Mouse (Mus musculus) midbrain, embryonic 10.5 days (tissue): Measurements from ENCODE around the gene Plekhf1. TPM values are rescaled to one million over a fixed set of nuclear protein-coding genes. Genes with fewer than 3 reads are reported as not detected.

Experiments used
- DNase-seq: peaks from one replicate; pipeline ENCODE4 v3.0.0-alpha.2; 2017; ENCODE audit warnings: low spot score
- H3K27ac ChIP-seq: fragments of 300-500 bp; sonication (generic); replicated peaks from 2 replicates; pipeline ENCODE4 v1.5.1; 2016; ENCODE audit warnings: mild to moderate bottlenecking
- H3K27me3 ChIP-seq: fragments of 300-500 bp; sonication (generic); 2 replicates; pipeline ENCODE4 v1.6.1; 2016; ENCODE audit warnings: low read depth, mild to moderate bottlenecking; ENCODE audit not compliant: poor library complexity, severe bottlenecking
- H3K36me3 ChIP-seq: fragments of 300-500 bp; sonication (generic); 2 replicates; pipeline ENCODE4 v1.6.1; 2016; ENCODE audit warnings: mild to moderate bottlenecking, moderate library complexity
- H3K4me1 ChIP-seq: fragments of 300-500 bp; sonication (generic); 2 replicates; pipeline ENCODE4 v1.6.1; 2016
- H3K4me3 ChIP-seq: fragments of 300-500 bp; sonication (generic); 2 replicates; pipeline ENCODE4 v1.5.1; 2016; ENCODE audit warnings: mild to moderate bottlenecking, moderate library complexity
- H3K9me3 ChIP-seq: fragments of 300-500 bp; sonication (generic); replicated peaks from 2 replicates; pipeline ENCODE4 v1.6.1; 2016; ENCODE audit warnings: mild to moderate bottlenecking
- WGBS: fragments of 180-500 bp; shearing (Covaris S2); methylation state at CpG from one replicate; pipeline ENCODE4 v1.1.7; 2016; 5-methylcytosine and 5-hydroxymethylcytosine counted together
- polyA plus RNA-seq: library from polyadenylated mRNA; unstranded; fragments of >200 nt; fragmentation: Nextera tagmentation; extraction: Ambion mirVana; gene quantifications from 2 replicates; pipeline ENCODE4 v1.2.1, GENCODE M21; 2016

The Plekhf1 gene
- polyA plus RNA-seq, 1 experiment from 2014 or later = 2.6 TPM

DNA sequence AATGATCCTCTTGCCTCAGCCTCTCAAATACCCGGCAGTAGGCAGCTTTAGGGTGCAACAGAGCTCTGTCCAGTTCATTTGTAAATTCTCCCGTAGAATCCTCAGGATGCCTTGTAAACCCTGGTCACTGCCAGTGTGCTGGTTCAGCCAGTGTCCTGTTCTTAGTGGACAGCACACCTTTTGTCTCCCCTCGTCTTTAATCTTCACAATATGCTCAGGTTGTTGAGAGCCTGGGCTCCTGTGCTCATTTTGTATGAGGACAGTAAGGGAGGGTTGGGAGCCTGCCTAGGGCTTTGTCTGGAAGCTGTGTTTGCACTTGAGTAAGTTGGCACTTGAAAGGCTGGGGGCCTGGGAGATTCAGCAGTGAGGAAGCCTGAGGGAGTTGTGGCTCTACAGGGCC, 47.9 kb downstream of the Plekhf1 start:
- Histone ChIP-seq H3K4me3 (no peak overlapping the region), H3K27me3 (peaks cover 6% of the 10 kb centered on the region; the same call in 1 of the 2 replicates), H3K36me3 (no peaks in the 10 kb centered on the region), H3K27ac (no peak overlapping the region), H3K4me1 (peaks cover 25% of the 10 kb centered on the region), H3K9me3 (0 out of 2 replicates have a peak, but pooled peaks cover 2% of the 10 kb centered on the region)
- WGBS = 77% methylated on average over 3 of the region's 3 CpGs
- no peak for DNase-seq

DNA sequence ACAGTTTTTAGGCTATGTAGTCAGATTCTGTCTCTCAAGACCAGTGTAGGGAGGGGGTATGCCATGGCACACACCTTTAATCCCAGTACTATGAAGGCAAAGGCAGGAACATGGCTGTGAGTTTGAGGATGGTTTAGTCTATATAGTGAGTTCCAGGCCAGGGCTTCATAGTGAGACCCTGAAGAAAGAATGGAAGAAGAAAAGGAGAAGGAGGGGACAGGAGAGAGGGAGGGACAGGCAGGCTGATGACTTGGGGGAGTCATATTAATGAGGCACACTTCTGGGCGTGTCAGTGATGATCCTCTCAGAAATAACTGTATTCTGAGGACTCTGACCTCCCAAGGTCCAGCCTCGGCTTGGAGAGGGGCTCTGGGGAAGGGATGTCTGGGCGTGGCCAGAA, 51.8 kb downstream of the Plekhf1 start:
- H3K27ac ChIP-seq = no peak overlapping the region
- no peak for DNase-seq
- H3K9me3 ChIP-seq = 0 out of 2 replicates have a peak, but pooled peaks cover 2% of the 10 kb centered on the region
- H3K4me3 ChIP-seq = no peak overlapping the region
- peaks cover 20% of the 10 kb centered on the region for H3K4me1 ChIP-seq
- 81% methylated on average over 3 of the region's 3 CpGs for WGBS
- H3K36me3 ChIP-seq = no peaks in the 10 kb centered on the region
- peaks cover 16% of the 10 kb centered on the region for H3K27me3 ChIP-seq

DNA sequence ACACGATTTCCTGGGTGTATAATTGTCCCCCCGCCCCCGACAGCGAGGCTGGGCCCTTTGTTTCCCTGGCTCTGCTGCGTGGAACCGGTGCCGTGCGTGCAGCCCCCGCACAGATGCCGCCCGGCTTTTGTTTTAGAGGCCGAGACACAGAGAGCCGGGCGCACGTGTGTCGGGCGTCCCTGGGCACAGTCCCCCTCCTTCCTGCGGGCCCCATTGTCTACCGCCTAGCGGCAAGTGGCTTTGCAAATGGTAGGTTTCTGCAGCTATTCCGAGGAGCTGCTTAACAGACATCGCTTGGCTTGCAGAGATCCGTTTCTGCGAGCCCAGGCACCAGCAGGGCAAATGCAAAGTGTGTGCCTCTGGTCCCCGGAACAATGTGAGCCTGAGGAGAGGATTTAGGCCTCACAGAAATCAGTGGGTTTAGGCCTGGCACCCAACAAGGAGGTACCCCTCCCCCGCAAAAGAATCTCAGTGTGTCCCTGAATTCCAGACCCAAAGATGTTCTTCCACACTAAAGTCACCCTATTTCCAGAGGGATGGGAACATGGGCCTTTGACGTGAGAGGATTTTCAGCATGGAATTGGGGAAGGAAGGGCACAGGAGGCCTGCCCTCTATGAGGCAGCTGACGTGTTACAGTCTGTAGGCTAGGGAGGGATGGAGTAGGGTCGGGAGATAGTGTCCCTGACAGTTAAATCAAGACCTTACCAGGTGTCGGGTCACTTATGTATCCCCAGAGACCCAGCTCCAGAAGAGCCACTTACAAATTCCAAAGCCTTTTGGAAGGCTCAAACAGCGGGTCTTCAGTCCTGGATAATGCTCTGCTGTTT, 53.3 kb downstream of the Plekhf1 start:
- H3K27ac ChIP-seq = peak overlapping the region; percentile 91
- peaks cover 20% of the 10 kb centered on the region for H3K4me1 ChIP-seq
- H3K9me3 ChIP-seq = 0 out of 2 replicates have a peak, but pooled peaks cover 2% of the 10 kb centered on the region
- DNase-seq = peak; percentile 73
- H3K27me3 ChIP-seq = peaks cover 16% of the 10 kb centered on the region
- WGBS = 9% methylated on average over 31 of the region's 31 CpGs
- H3K36me3 ChIP-seq = no peaks in the 10 kb centered on the region
- H3K4me3 ChIP-seq = peak overlapping the region; percentile 46

DNA sequence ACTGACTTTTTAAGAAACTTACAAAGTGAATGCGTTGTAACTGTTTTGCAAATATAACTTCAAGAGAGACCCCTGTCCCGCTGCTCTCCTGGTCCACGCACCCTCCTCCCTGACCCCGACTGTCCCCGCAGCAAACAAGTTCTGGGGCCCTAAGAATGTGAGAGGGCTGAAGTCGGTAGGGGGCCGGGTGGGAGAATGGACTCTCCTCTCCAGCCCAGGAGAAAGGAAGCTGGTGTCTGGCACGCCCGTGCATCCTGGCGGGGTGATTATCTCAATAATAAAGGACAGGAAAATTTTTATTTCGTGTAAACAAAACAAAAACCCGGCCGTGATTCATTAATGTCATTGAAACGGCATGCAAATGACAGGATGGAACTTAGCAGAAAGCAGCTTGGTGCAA, 53.9 kb downstream of the Plekhf1 start:
- peak overlapping the region; percentile 46 for H3K4me3 ChIP-seq
- H3K4me1 ChIP-seq = peaks cover 20% of the 10 kb centered on the region
- H3K27ac ChIP-seq = peak overlapping the region; percentile 91
- 0 out of 2 replicates have a peak, but pooled peaks cover 2% of the 10 kb centered on the region for H3K9me3 ChIP-seq
- no peaks in the 10 kb centered on the region for H3K36me3 ChIP-seq
- peaks cover 16% of the 10 kb centered on the region for H3K27me3 ChIP-seq
- DNase-seq = no peak
- 14% methylated on average over 14 of the region's 14 CpGs for WGBS

- peaks cover 6% of the 10 kb centered on the region for H3K4me1 ChIP-seq
- H3K27ac ChIP-seq = no peak overlapping the region
- DNase-seq = peak; percentile 50
- no peak overlapping the region for H3K4me3 ChIP-seq
- 0 out of 2 replicates have a peak, but pooled peaks cover 4% of the 10 kb centered on the region for H3K9me3 ChIP-seq
- no peaks in the 10 kb centered on the region for H3K27me3 ChIP-seq
- H3K36me3 ChIP-seq = no peaks in the 10 kb centered on the region
- WGBS = 25% methylated on average over 11 of the region's 11 CpGs
These were observed 60.1 kb downstream of the Plekhf1 start for GRCm38 (mm10) chr7:38167724-38168141.

Other genes starting within 250 kb of the Plekhf1 start
- 43.6 and 44.2 TPM in 2 replicates for gene Uri1, start 204.5 kb downstream of the Plekhf1 start, polyA plus RNA-seq
- 71.1 and 94.2 TPM in 2 replicates for gene Ccne1, start 120.5 kb downstream of the Plekhf1 start, polyA plus RNA-seq
- gene 1600014C10Rik, start 44.8 kb downstream of the Plekhf1 start, polyA plus RNA-seq = 14.3 and 16.3 TPM in 2 replicates
- 95.8 and 96.1 TPM in 2 replicates for gene Pop4, start 43.4 kb upstream of the Plekhf1 start, polyA plus RNA-seq